Mouse (Mus musculus): ENCODE measurements around the gene Irf8. TPM values are rescaled to one million over a fixed set of nuclear protein-coding genes. Genes with fewer than 3 reads are reported as not detected.
A peak's percentile ranks its signal among the peaks of the same experiment; 100 is the strongest.

Gene Irf8
- polyA plus RNA-seq, 1 experiment from 2014 or later = 5.9 TPM

GRCm38 (mm10) chr8:120724816-120725575, 11.2 kb upstream of the Irf8 start:
- no peak overlapping the region for H3K27ac ChIP-seq
- ATAC-seq (ENCODE audit: insufficient number of reproducible peaks, low FRiP score, low TSS enrichment, low read depth) = no peak
- no peaks in the 10 kb centered on the region for H3K36me3 ChIP-seq
- no peak overlapping the region for H3K4me2 ChIP-seq
- no peak overlapping the region for H3K9ac ChIP-seq
- H3K4me3 ChIP-seq = no peak overlapping the region
- no peaks in the 10 kb centered on the region for H3K4me1 ChIP-seq
- no peaks in the 10 kb centered on the region for H3K27me3 ChIP-seq
- no peaks in the 10 kb centered on the region for H3K9me3 ChIP-seq
- WGBS = 53% methylated on average over 17 of the region's 17 CpGs

GRCm38 (mm10) chr8:120725576-120725950, 10.6 kb upstream of the Irf8 start:
- Histone ChIP-seq H3K4me1 (no peaks in the 10 kb centered on the region), H3K9ac (no peak overlapping the region), H3K36me3 (no peaks in the 10 kb centered on the region), H3K4me2 (no peak overlapping the region), H3K27me3 (no peaks in the 10 kb centered on the region), H3K9me3 (no peaks in the 10 kb centered on the region), H3K27ac (no peak overlapping the region), H3K4me3 (no peak overlapping the region)
- ATAC-seq (ENCODE audit: insufficient number of reproducible peaks, low FRiP score, low TSS enrichment, low read depth) = no peak
- 70% methylated on average over 5 of the region's 5 CpGs for WGBS

- no peak for ATAC-seq (ENCODE audit: insufficient number of reproducible peaks, low FRiP score, low TSS enrichment, low read depth)
- WGBS = 66% methylated on average over 5 of the region's 5 CpGs
- no peak overlapping the region for H3K4me2 ChIP-seq
- no peak overlapping the region for H3K4me3 ChIP-seq
- no peak overlapping the region for H3K27ac ChIP-seq
- H3K27me3 ChIP-seq = no peaks in the 10 kb centered on the region
- no peaks in the 10 kb centered on the region for H3K4me1 ChIP-seq
- no peaks in the 10 kb centered on the region for H3K9me3 ChIP-seq
- H3K9ac ChIP-seq = no peak overlapping the region
- no peaks in the 10 kb centered on the region for H3K36me3 ChIP-seq
Observed at GRCm38 (mm10) chr8:120726051-120726450, 10.1 kb upstream of the Irf8 start.

- Histone ChIP-seq H3K27ac (no peak overlapping the region), H3K4me2 (no peak overlapping the region), H3K4me3 (no peak overlapping the region), H3K4me1 (no peaks in the 10 kb centered on the region), H3K9me3 (no peaks in the 10 kb centered on the region), H3K9ac (no peak overlapping the region), H3K27me3 (peaks cover 13% of the 10 kb centered on the region; the same call in 1 of the 2 replicates), H3K36me3 (no peaks in the 10 kb centered on the region)
- WGBS = 50% methylated on average over 9 of the region's 9 CpGs
- no peak for ATAC-seq (ENCODE audit: insufficient number of reproducible peaks, low FRiP score, low TSS enrichment, low read depth)
Observed at GRCm38 (mm10) chr8:120728488-120729160, 7.5 kb upstream of the Irf8 start.

GRCm38 (mm10) chr8:120731582-120731981, 4.6 kb upstream of the Irf8 start:
- Histone ChIP-seq H3K27me3 (peaks cover 41% of the 10 kb centered on the region), H3K4me3 (no peak overlapping the region), H3K4me1 (peaks cover 12% of the 10 kb centered on the region), H3K36me3 (no peaks in the 10 kb centered on the region), H3K9ac (no peak overlapping the region), H3K4me2 (no peak overlapping the region), H3K9me3 (no peaks in the 10 kb centered on the region), H3K27ac (no peak overlapping the region)
- WGBS = 43% methylated on average over 14 of the region's 14 CpGs
- ATAC-seq (ENCODE audit: insufficient number of reproducible peaks, low FRiP score, low TSS enrichment, low read depth) = no peak

- H3K9ac ChIP-seq = no peak overlapping the region
- H3K36me3 ChIP-seq = no peaks in the 10 kb centered on the region
- H3K27me3 ChIP-seq = peaks cover 46% of the 10 kb centered on the region
- no peaks in the 10 kb centered on the region for H3K9me3 ChIP-seq
- peaks cover 14% of the 10 kb centered on the region for H3K4me1 ChIP-seq
- no peak for ATAC-seq (ENCODE audit: insufficient number of reproducible peaks, low FRiP score, low TSS enrichment, low read depth)
- no peak overlapping the region for H3K4me3 ChIP-seq
- no peak overlapping the region for H3K27ac ChIP-seq
- WGBS = 67% methylated on average over 5 of the region's 6 CpGs
- H3K4me2 ChIP-seq = no peak overlapping the region
Observed at GRCm38 (mm10) chr8:120732068-120732467, 4.1 kb upstream of the Irf8 start.

GRCm38 (mm10) chr8:120736486-120736885, 328 bp downstream of the Irf8 start:
- no peak for ATAC-seq (ENCODE audit: insufficient number of reproducible peaks, low FRiP score, low TSS enrichment, low read depth)
- peaks cover 60% of the 10 kb centered on the region for H3K27me3 ChIP-seq
- peaks cover 14% of the 10 kb centered on the region for H3K4me1 ChIP-seq
- 4% methylated on average over 11 of the region's 11 CpGs for WGBS
- H3K36me3 ChIP-seq = no peaks in the 10 kb centered on the region
- peak overlapping the region; percentile 48 for H3K4me3 ChIP-seq
- no peaks in the 10 kb centered on the region for H3K9me3 ChIP-seq
- peak overlapping the region; percentile 96 for H3K4me2 ChIP-seq
- no peak overlapping the region for H3K27ac ChIP-seq
- 0 out of 2 replicates have a peak overlapping the region, but pooled peaks have one; percentile 23 for H3K9ac ChIP-seq

GRCm38 (mm10) chr8:120737166-120737565, 1.0 kb downstream of the Irf8 start:
- H3K4me2 ChIP-seq = no peak overlapping the region
- peaks cover 54% of the 10 kb centered on the region for H3K27me3 ChIP-seq
- no peaks in the 10 kb centered on the region for H3K9me3 ChIP-seq
- H3K27ac ChIP-seq = no peak overlapping the region
- no peak overlapping the region for H3K4me3 ChIP-seq
- H3K36me3 ChIP-seq = no peaks in the 10 kb centered on the region
- ATAC-seq (ENCODE audit: insufficient number of reproducible peaks, low FRiP score, low TSS enrichment, low read depth) = no peak
- H3K4me1 ChIP-seq = peaks cover 14% of the 10 kb centered on the region
- no peak overlapping the region for H3K9ac ChIP-seq
- 52% methylated on average over 7 of the region's 7 CpGs for WGBS

GRCm38 (mm10) chr8:120738771-120739170, 2.6 kb downstream of the Irf8 start:
- 68% methylated on average over 4 of the region's 4 CpGs for WGBS
- H3K4me3 ChIP-seq = no peak overlapping the region
- H3K36me3 ChIP-seq = no peaks in the 10 kb centered on the region
- no peaks in the 10 kb centered on the region for H3K9me3 ChIP-seq
- peaks cover 14% of the 10 kb centered on the region for H3K4me1 ChIP-seq
- no peak overlapping the region for H3K27ac ChIP-seq
- H3K4me2 ChIP-seq = no peak overlapping the region
- H3K9ac ChIP-seq = no peak overlapping the region
- ATAC-seq (ENCODE audit: insufficient number of reproducible peaks, low FRiP score, low TSS enrichment, low read depth) = no peak
- H3K27me3 ChIP-seq = peaks cover 48% of the 10 kb centered on the region

- no peaks in the 10 kb centered on the region for H3K36me3 ChIP-seq
- no peaks in the 10 kb centered on the region for H3K9me3 ChIP-seq
- H3K9ac ChIP-seq = no peak overlapping the region
- H3K4me3 ChIP-seq = no peak overlapping the region
- no peak overlapping the region for H3K27ac ChIP-seq
- peaks cover 19% of the 10 kb centered on the region for H3K4me1 ChIP-seq
- peaks cover 41% of the 10 kb centered on the region for H3K27me3 ChIP-seq
- ATAC-seq (ENCODE audit: insufficient number of reproducible peaks, low FRiP score, low TSS enrichment, low read depth) = no peak
- WGBS = 85% methylated on average over 15 of the region's 15 CpGs
- no peak overlapping the region for H3K4me2 ChIP-seq
Observed at GRCm38 (mm10) chr8:120739526-120739925, 3.4 kb downstream of the Irf8 start.

- peaks cover 31% of the 10 kb centered on the region for H3K27me3 ChIP-seq
- WGBS = 52% methylated on average over 2 of the region's 2 CpGs
- ATAC-seq (ENCODE audit: insufficient number of reproducible peaks, low FRiP score, low TSS enrichment, low read depth) = no peak
Observed at GRCm38 (mm10) chr8:120740579-120740978, 4.4 kb downstream of the Irf8 start.

GRCm38 (mm10) chr8:120741001-120741400, 4.8 kb downstream of the Irf8 start:
- no peak for ATAC-seq (ENCODE audit: insufficient number of reproducible peaks, low FRiP score, low TSS enrichment, low read depth)
- no peak overlapping the region for H3K4me3 ChIP-seq
- H3K36me3 ChIP-seq = no peaks in the 10 kb centered on the region

More at GRCm38 (mm10) chr8:120740579-120740978, 4.4 kb downstream of the Irf8 start:
- Histone ChIP-seq H3K9me3 (no peaks in the 10 kb centered on the region), H3K9ac (no peak overlapping the region), H3K36me3 (no peaks in the 10 kb centered on the region), H3K4me2 (no peak overlapping the region), H3K4me1 (peaks cover 17% of the 10 kb centered on the region), H3K4me3 (no peak overlapping the region), H3K27ac (no peak overlapping the region)

More at GRCm38 (mm10) chr8:120741001-120741400, 4.8 kb downstream of the Irf8 start:
- Histone ChIP-seq H3K4me2 (no peak overlapping the region), H3K4me1 (peaks cover 13% of the 10 kb centered on the region), H3K9ac (no peak overlapping the region), H3K27ac (no peak overlapping the region), H3K27me3 (peaks cover 27% of the 10 kb centered on the region), H3K9me3 (no peaks in the 10 kb centered on the region)
- 83% methylated on average over 17 of the region's 17 CpGs for WGBS
